Mouse (Mus musculus) kidney, adult 2 months (tissue): ENCODE measurements around the gene Strc.

ENCODE experiments used
- CTCF ChIP-seq: fragments of 200-500 bp; conservative IDR thresholded peaks from 2 replicates; pipeline ENCODE4 v1.5.1; 2011; ENCODE audit warnings: low read depth, mild to moderate bottlenecking, control low read depth, low read length, moderate library complexity, mixed read lengths; ENCODE audit not compliant: insufficient read depth, insufficient read length
- POLR2A ChIP-seq: fragments of 200-500 bp; IDR thresholded peaks from one replicate; pipeline ENCODE4 v1.6.1; 2011; ENCODE audit warnings: low read depth, low read length, control low read depth

GRCm38 (mm10) chr2:121434854-121435253 is 47.9 kb upstream of the Strc start:
- TF ChIP-seq CTCF (no peak), POLR2A (no peak)
